Mouse (Mus musculus): ENCODE measurements around the gene Cbx2.

- TF ChIP-seq CTCF (conservative IDR thresholded peaks at IDR 0.05; ENCODE audit: low read length), result no peak
- TF ChIP-seq POU5F1 (IDR thresholded peaks at IDR 0.05; ENCODE audit: borderline replicate concordance, low read length), result no peak
Measured at GRCm38 (mm10) chr11:119035686-119036165, 13.0 kb downstream of the Cbx2 start.

All from E14TG2a.4 (cell line).